Mouse (Mus musculus) 416B (cell line): ENCODE results near the gene Pdzrn3.

Source experiments
- DNase-seq: peaks from one replicate; pipeline ENCODE4 v3.0.0; 2011; ENCODE audit warnings: low read depth

The Pdzrn3 gene

DNA sequence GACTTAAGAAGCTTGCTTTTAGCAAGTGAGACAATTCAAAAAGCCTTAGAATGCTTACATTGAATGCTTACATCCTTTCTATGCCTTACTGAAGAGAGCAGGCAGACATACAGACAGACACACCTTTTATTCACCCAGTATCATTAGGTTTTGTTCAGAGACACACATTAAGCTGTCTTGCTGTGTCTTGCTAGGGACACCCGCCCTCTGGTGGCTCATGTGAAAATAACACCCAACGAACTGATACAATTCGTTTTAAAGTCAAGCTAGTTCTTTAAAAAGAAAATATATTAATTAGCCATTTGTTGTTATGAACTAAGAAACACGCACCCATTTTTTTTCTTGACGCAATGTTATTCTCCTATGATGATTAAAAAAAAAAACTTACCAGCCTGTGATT, 180.1 kb downstream of the Pdzrn3 start:
- peak; percentile 52 for DNase-seq

DNA sequence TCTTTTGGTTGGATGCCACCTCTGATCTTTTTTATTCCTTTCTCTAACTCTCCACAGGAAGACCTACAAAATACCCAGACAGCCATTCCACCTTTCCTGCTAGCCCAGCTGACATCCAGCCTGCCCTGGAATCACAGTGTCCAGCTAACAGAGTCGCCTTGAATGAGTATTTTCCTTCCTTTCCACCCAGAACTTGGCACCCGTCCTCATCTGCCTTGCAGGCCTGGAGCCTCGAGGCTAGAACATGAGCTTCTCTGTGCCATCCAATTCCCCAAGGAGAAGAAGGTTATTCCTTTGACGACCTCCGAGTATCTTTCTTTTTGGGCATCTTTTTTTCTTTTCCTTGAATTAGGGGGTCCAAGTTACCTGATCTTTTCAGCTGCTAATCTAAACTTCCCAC, 181.8 kb downstream of the Pdzrn3 start:
- no peak for DNase-seq

DNA sequence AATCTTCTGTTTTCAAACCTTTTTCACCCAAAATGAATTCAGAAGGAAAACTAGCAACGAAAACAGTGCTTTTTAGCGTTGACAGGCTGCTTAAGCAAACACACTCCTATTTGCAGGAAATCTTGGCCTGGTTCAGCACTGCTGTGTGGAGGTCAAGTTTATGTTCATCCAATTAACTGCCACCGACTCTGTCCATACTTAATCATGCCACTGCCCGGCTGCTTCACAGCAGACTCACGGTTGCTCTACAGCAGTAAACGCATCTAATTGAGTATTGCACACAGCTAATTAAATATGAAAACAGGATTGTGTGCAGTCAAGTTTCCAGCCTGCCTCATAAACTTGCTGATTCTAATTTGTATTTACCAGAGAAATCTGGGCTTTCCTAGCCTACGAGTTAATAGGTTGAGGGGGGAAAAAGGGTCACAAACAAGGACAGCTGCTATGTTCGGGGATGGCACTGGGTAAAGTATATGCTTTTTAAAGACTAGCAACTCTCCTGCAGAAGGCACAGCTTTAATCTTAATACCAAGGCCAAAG, 183.2 kb downstream of the Pdzrn3 start:
- DNase-seq = no peak

DNA sequence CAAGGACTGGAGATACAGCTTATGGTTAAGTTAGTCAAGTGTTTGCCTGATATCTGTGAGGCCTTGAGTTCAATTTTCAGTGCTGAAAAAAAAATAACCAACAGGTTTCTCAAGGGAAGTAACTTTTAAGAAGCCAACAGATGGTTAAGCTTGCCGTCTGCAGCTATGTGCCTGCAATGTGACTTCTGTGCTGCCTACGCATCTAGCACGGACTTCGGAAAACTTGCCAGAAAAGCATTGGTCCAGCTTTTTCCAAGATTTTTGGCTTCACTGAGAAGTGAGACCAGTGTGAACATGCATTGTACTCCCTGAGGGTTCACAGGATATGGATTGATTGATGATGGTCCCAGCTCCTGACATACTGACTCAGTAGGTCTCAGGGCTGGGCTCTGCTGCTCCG, 186.1 kb downstream of the Pdzrn3 start:
- DNase-seq = no peak

DNA sequence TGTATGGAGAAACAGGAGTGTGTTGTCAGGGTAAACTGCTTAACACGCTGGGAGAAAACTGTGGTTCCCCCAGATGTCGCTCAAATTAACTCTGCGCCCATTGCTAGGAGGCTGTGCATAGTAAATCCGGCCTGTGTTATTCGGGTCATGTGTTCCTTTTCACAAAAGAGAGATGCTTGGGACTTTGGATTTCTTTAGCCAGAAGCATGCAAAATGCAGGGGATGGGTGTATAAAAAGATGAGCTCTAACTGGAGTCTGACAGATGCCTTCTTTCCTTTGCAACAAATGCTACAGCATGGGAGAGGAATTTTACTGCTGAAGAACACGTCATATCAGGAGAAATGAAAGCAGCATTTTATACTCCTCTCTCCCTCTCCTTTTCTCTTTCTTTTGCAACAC, 190.4 kb downstream of the Pdzrn3 start:
- no peak for DNase-seq

DNA sequence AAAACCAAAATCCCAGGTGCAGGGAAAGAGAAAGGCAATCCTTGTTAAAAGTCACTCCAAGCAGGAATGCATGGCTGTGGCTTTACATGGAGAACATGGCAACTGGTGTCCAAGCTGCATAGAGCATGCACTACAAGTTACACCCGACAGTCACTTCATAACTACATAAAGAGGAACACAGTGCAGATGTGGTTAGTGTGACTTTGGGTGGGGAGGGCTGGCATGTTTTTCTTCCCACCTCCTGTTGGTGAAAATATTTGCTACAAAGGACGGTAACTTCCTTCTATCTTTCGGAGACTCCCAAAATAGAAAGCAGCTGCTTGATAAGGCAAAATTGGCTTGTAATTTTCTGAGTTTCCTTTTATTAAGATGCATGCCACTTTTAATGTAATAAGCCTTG, 190.8 kb downstream of the Pdzrn3 start:
- no peak for DNase-seq

DNA sequence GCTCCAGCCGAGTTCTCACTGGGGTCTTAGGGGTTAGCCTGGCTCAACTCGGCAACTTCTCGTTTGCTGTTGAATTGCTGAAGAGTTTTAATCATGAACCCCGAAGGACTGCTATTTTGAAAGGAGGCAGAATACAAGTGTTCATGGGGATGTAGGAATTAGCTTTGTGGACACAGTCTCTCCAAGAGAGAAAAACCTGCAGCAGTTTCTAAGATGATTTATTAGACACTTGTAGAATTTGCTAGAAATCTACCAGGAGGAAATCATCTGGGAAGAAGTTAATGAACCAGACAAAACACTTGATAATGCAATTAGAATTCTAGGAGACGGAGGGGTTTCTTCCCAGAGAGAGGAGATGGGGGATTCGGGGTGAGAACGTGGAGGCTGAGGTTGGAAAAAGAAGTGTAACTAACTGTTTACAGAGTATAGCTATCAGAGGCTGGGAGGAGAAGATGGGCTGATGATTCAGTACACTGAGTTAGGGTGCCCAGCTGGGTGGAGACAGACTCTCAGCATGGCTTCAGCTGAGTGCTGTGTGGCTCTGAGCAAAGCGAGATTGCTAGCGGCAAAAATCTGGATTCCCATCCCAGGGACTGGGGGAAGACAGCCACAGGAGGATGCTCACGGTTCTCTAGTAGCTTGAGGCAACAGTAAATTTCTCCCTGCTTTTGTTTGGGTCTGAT, 193.5 kb downstream of the Pdzrn3 start:
- no peak for DNase-seq

DNA sequence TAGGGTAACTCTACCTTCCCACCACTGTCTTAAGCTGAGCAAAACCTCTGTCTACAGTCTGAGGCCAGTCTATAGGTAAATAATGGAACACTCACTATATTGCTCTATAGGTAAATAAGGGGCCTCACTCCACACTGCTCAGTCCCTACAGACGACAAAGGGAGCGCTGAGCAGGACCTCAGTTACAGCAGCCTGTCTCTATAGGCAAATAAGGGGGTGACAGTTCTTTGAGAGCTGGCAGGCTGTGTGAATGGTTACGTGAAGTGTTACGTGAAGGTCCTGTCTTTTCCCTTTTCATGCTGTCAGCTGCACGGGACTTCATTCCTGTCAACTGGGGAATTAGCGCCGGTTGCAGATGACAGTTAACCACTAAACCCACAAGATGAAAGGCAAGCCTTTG, 207.0 kb downstream of the Pdzrn3 start:
- no peak for DNase-seq

DNA sequence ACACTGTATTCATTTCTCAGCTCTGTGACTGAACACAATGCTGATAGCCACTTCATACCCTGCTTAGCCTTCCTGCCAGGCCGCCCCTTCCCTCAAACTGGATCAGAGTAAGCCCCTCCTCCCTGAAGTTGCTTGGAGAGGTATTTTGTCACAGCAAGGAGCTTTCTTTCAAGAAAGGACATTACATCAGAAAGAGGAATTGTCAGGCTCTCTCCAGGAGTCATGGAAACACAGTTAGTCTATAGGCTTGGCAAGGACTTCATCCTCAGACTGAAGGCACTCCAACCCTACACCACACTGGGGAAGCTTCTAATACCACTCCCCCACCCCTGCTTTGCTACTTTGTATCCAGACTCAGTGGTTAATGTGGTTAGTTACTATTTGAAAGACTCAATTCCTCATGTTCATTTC, 224.2 kb downstream of the Pdzrn3 start:
- no peak for DNase-seq

DNA sequence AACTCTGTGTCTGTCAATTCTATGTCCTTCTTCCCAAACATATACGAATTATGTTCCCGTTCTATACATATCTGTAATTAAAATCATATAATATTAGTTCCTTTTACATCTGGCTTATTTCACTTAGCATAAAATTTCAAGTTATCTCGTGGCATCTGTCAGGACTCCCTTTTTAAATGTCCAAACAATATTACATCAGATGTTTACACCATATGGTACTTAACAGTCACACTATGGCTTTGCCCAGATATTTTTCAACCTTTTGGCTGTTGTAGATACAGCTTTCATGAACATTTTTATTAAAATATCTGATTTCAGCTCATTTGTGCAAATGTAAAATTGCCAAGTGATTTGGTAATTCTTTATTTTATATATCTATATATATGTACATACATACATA, 242.3 kb downstream of the Pdzrn3 start:
- no peak for DNase-seq

DNA sequence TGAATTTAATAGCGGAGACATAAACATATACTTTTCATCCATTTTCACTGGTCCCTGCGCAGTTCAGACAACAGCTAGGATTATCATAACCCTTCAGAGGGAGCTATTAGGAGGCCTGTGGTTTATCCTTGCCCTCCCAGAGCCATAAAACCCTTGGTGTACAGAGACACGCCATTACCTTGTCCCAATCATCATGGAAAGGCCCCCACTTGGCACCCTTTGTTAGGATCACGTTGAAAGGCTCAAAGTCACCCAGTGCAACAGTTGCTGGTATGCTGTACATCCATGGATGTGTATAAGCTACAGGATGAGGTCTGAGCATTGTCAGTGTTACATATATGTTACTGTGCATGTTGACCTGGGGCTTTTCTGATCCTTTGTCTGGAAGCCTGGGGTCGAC, 252.3 kb downstream of the Pdzrn3 start:
- DNase-seq = no peak

DNA sequence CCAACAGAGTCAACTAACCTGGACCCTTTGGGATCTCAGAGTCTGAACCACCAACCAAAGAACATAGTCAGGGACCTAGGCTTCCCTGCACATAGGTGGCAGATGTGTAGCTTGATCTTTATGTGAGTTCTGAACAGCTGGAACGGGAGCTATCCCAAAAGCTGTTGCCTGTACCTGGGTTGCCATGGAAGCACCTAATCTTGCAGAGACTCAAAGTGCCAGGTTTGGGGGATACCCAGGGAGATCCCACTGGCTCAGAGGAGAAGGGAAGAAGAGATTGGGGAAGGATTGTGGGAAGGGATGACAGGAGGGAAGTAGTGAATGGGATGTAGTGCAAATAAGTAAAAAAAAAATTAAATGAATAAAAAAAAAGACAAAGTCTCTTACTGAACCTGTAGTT, 268.7 kb downstream of the Pdzrn3 start:
- no peak for DNase-seq

DNA sequence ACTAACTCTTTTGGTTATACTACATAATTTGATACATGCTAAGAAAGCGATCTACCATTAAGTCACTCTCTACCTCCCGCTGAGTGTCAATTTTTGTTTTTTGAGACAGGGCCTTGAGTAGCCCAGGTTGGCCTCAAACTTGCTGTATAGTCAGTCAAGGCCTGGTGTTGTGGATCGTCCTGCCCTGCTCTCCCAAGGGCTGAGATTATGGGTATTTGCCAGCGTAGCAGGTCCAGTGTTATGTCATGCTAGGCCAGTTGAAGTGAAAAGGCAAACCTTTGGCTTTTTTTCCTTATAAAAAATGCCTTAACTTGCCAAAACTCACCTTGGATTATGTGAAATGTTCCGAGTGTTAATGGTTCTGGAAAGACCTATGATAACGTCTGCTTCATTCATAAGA, 274.2 kb downstream of the Pdzrn3 start:
- DNase-seq = no peak

DNA sequence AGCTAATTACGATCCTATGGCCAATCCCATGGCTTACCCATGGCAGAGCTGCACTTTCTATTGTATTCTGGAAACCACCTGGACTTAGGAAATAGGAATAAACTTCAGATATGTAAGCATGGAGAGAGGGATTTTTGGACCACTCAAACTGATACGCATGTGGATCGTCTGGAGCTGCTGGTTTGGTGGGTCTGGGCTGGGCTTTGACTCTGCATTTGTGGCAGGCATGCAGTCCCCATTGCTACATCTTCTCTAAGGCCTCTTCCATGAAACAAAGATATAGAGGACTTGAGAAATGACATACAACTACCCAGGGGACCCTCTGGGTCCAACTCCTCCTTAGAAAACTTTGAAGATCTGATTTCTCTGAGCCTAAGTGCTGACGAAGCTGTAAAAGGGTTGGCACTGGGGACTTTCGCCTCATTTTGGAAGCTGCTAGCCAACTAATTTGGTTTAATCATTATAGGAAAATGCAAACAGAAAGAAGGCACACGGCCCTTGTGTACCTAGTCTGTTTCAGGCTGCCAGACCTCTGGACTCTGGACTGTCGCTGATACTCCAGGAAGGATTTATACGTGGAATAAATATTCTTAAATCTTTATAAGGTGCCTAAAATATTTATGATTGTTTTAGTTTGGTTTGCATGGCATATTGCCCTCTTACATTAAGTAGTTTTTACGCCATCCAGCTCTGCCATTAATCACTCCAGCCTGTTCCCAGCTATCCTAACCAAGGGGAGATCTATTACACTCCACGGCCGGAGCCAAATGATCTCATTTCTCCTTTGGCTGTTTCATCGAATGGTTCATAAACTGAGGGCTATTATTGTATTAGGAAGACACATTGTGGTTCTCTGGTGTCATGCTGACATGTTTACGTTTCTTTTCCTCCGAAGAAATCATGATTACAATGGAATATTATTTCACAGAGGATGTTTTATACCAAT, 275.7 kb downstream of the Pdzrn3 start:
- DNase-seq = no peak
